Mouse (Mus musculus) MEL (cell line): ENCODE measurements around the gene Samd5. TPM values are rescaled to one million over a fixed set of nuclear protein-coding genes. Genes with fewer than 3 reads are reported as not detected.

ENCODE experiments used
- DNase-seq: peaks from one replicate; pipeline ENCODE4 v3.0.0; 2011; ENCODE audit warnings: low read depth, low spot score
- H3K27ac ChIP-seq: 2 replicates; pipeline ENCODE4 v1.5.1; 2012; ENCODE audit warnings: low read depth, mild to moderate bottlenecking, control low read depth, low read length, moderate library complexity; ENCODE audit not compliant: control insufficient read depth
- H3K27me3 ChIP-seq, 2 experiments: fragments of 150-350 bp in 1 of 2; sonication (generic) in 1 of 2; 2 replicates each; pipeline ENCODE4 v1.6.1; 2012; ENCODE audit warnings: low read length in 2 of 2, mild to moderate bottlenecking in 2 of 2, improper control_type of control experiment in 1 of 2, moderate library complexity in 1 of 2; ENCODE audit not compliant: insufficient read depth in 2 of 2, control insufficient read depth in 1 of 2
- H3K36me3 ChIP-seq, 2 experiments: 2 replicates each; pipeline ENCODE4 v1.6.1; 2012 to 2014; ENCODE audit warnings: low read length in 2 of 2, improper control_type of control experiment in 1 of 2, inconsistent platforms in 1 of 2, mild to moderate bottlenecking in 1 of 2; ENCODE audit not compliant: insufficient read depth in 2 of 2, control insufficient read depth in 1 of 2
- H3K4me1 ChIP-seq, 2 experiments: fragments of 150-350 bp in 1 of 2; sonication (generic) in 1 of 2; 2 replicates each; pipeline ENCODE4 v1.6.1; 2012; ENCODE audit warnings: low read length in 2 of 2, improper control_type of control experiment in 1 of 2, mild to moderate bottlenecking in 1 of 2; ENCODE audit not compliant: insufficient read depth in 2 of 2, control insufficient read depth in 1 of 2
- H3K4me3 ChIP-seq, 2 experiments: fragments of 150-350 bp in 1 of 2; sonication (generic) in 1 of 2; 2 replicates each; pipeline ENCODE4 v1.5.1; 2012; ENCODE audit warnings: low read depth in 2 of 2, low read length in 2 of 2, mild to moderate bottlenecking in 2 of 2, moderate library complexity in 2 of 2, control low read depth in 1 of 2, improper control_type of control experiment in 1 of 2; ENCODE audit not compliant: control insufficient read depth in 1 of 2, insufficient read depth in 1 of 2
- H3K79me2 ChIP-seq: 2 replicates; pipeline ENCODE4 v1.6.1; 2012; ENCODE audit warnings: mild to moderate bottlenecking, low read length, moderate library complexity; ENCODE audit not compliant: control insufficient read depth, poor library complexity, insufficient read depth
- H3K9ac ChIP-seq: 2 replicates; pipeline ENCODE4 v1.6.1; 2012; ENCODE audit warnings: low read depth, mild to moderate bottlenecking, control low read depth, low read length, moderate library complexity; ENCODE audit not compliant: control insufficient read depth, poor library complexity, severe bottlenecking
- H3K9me3 ChIP-seq: fragments of 150-350 bp; sonication (generic); replicated peaks from 2 replicates; pipeline ENCODE4 v1.6.1; 2012; ENCODE audit warnings: mild to moderate bottlenecking, low read length, improper control_type of control experiment, moderate library complexity; ENCODE audit not compliant: insufficient read depth
- CHD1 ChIP-seq: IDR thresholded peaks from 2 replicates; pipeline ENCODE4 v1.6.1; 2012; ENCODE audit warnings: low read depth, mild to moderate bottlenecking, inconsistent platforms, low read length, improper control_type of control experiment
- E2F4 ChIP-seq: IDR thresholded peaks from 2 replicates; pipeline ENCODE4 v1.6.1; 2011; ENCODE audit warnings: low read depth, low read length, improper control_type of control experiment, borderline replicate concordance
- ELF1 ChIP-seq: IDR thresholded peaks from 2 replicates; pipeline ENCODE4 v1.6.1; 2014; ENCODE audit warnings: low read depth, mild to moderate bottlenecking, inconsistent platforms, low read length, improper control_type of control experiment, moderate library complexity
- GABPA ChIP-seq: IDR thresholded peaks from 2 replicates; pipeline ENCODE4 v1.6.1; 2012; ENCODE audit warnings: low read depth, mild to moderate bottlenecking, inconsistent platforms, low read length, improper control_type of control experiment, moderate library complexity
- HCFC1 ChIP-seq: IDR thresholded peaks from 2 replicates; pipeline ENCODE4 v1.6.1; 2012; ENCODE audit warnings: low read depth, mild to moderate bottlenecking, inconsistent platforms, low read length, improper control_type of control experiment, moderate library complexity
- KAT2A ChIP-seq: conservative IDR thresholded peaks from 2 replicates; pipeline ENCODE4 v1.6.1; 2012; ENCODE audit warnings: low read depth, low read length, improper control_type of control experiment, inconsistent platforms
- MAZ ChIP-seq: IDR thresholded peaks from 2 replicates; pipeline ENCODE4 v1.6.1; 2012; ENCODE audit warnings: low read depth, mild to moderate bottlenecking, inconsistent platforms, low read length, improper control_type of control experiment
- MXI1 ChIP-seq: IDR thresholded peaks from 2 replicates; pipeline ENCODE4 v1.6.1; 2011; ENCODE audit warnings: mild to moderate bottlenecking, low read depth, low read length, improper control_type of control experiment
- NELFE ChIP-seq: IDR thresholded peaks from 2 replicates; pipeline ENCODE4 v1.6.1; 2011; ENCODE audit warnings: low read depth, low read length, improper control_type of control experiment
- NRF1 ChIP-seq: IDR thresholded peaks from 2 replicates; pipeline ENCODE4 v1.6.1; 2014; ENCODE audit warnings: low read depth, mild to moderate bottlenecking, inconsistent platforms, low read length, improper control_type of control experiment, moderate library complexity; ENCODE audit not compliant: poor library complexity, insufficient read depth, severe bottlenecking
- POLR2A ChIP-seq, 2 experiments: IDR thresholded peaks; 2 replicates each; pipeline ENCODE4 v1.6.1; 2011 to 2012; ENCODE audit warnings: low read length in 2 of 2, mild to moderate bottlenecking in 2 of 2, control low read depth in 1 of 2, improper control_type of control experiment in 1 of 2, low read depth in 1 of 2, moderate library complexity in 1 of 2; ENCODE audit not compliant: control insufficient read depth in 1 of 2, insufficient read depth in 1 of 2, poor library complexity in 1 of 2
- POLR2AphosphoS2 ChIP-seq: IDR thresholded peaks from 2 replicates; pipeline ENCODE4 v1.6.1; 2011; ENCODE audit warnings: low read length, improper control_type of control experiment
- RCOR1 ChIP-seq: IDR thresholded peaks from 2 replicates; pipeline ENCODE4 v1.6.1; 2012; ENCODE audit warnings: low read depth, mild to moderate bottlenecking, inconsistent platforms, low read length, improper control_type of control experiment
- SMC3 ChIP-seq: IDR thresholded peaks from 2 replicates; pipeline ENCODE4 v1.6.1; 2011; ENCODE audit warnings: low read depth, low read length, improper control_type of control experiment
- TAL1 ChIP-seq: IDR thresholded peaks from 2 replicates; pipeline ENCODE4 v1.6.1; 2012; ENCODE audit warnings: mild to moderate bottlenecking, inconsistent platforms, low read length, moderate library complexity, mixed read lengths
- TBP ChIP-seq: IDR thresholded peaks from 2 replicates; pipeline ENCODE4 v1.8.0; 2011; ENCODE audit warnings: low read depth, low read length, improper control_type of control experiment
- UBTF ChIP-seq: IDR thresholded peaks from 2 replicates; pipeline ENCODE4 v1.6.1; 2012; ENCODE audit warnings: low read depth, mild to moderate bottlenecking, inconsistent platforms, low read length, improper control_type of control experiment, moderate library complexity, borderline replicate concordance; ENCODE audit not compliant: insufficient read depth
- ZNF384 ChIP-seq: IDR thresholded peaks from 2 replicates; pipeline ENCODE4 v1.6.1; 2012; ENCODE audit warnings: low read depth, mild to moderate bottlenecking, inconsistent platforms, low read length, improper control_type of control experiment
- polyA plus RNA-seq, 2 experiments: library from polyadenylated mRNA; stranded (reverse) in 1 of 2; unstranded in 1 of 2; fragments of >175 nt in 1 of 2; fragments of >200 nt in 1 of 2; gene quantifications; 2 replicates each; pipeline versions ENCODE4 v1.2.1 to v1.2.4; 2012; ENCODE audit warnings: low replicate concordance in 2 of 2, low read depth in 1 of 2; ENCODE audit not compliant: insufficient read length in 2 of 2, insufficient read depth in 1 of 2, missing spikeins in 1 of 2
- total RNA-seq: library from RNA; depleted of rRNA; stranded (reverse); fragments of 300-350 nt; gene quantifications from 2 replicates; pipeline ENCODE4 v1.2.3, GENCODE M21; 2012

Gene Samd5
- total and polyA plus RNA-seq, 3 experiments: 0.01 TPM; not detected in 2

DNA sequence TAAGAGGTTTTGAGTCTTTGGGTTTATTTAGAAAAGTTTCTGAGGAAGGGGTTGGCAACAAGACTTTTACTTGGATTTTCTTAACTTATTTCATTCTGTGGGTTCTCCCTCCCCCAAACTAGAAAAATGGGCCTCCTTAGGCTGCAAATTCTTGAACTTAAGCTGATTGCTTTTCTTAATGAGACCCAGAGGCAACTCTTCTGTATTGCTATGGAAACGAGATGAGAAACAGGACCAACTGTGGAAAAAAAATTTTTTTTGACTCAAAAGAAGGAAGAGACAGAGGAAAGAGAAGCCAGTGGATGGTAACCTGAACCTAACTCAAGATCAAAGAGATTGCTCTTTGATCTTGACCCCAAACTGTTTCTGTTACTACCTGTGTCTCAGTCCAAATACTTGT lies 29.9 kb upstream of the Samd5 start:
- Histone ChIP-seq H3K4me3 (no peak overlapping the region), H3K9me3 (no peaks in the 10 kb centered on the region), H3K27ac (no peak overlapping the region), H3K4me1 (no peaks in the 10 kb centered on the region), H3K27me3 (no peaks in the 10 kb centered on the region), H3K36me3 (no peaks in the 10 kb centered on the region), H3K79me2 (no peaks in the 10 kb centered on the region), H3K9ac (no peak overlapping the region)
- TF ChIP-seq NELFE: no peak
- TF ChIP-seq RCOR1: no peak
- TF ChIP-seq GABPA: no peak
- no peak for TF ChIP-seq TBP
- TF ChIP-seq HCFC1: no peak
- no peak for TF ChIP-seq POLR2AphosphoS2
- TF ChIP-seq ZNF384: no peak
- no peak for DNase-seq

DNA sequence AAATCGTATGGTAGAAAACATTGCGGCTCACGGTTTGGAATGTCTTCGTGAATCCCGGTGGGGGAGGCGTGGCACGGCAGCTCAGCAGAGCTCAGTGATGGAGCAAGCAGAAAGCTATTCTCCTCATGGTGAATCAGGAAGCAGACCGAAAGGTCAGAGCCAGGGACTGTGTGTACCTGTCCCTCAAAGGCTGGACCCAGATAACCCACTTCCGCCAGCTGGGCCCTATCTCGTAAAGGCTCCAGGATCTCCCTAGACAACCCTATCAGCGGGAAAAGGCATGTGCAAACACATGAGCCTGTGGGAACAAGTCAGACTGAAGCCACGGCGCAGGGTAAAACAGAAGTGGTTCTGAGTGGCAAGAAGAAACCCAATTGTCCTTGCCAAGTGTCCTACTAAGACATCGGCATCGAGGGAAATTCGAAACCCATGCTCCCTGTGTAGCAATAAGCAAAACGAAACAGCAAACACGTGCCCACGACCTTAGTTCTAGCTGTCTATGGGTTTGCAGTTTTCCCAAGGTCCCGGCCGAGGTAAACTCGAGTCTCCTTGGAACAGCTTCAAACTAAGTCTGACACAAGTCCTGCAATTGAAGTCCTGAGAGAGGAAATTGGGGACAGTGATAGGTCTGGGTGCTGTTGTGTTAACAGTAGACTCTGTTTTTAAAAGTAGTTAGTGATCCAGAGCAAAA lies 24.2 kb upstream of the Samd5 start:
- no peak overlapping the region for H3K27ac ChIP-seq
- no peaks in the 10 kb centered on the region for H3K27me3 ChIP-seq
- no peak for TF ChIP-seq UBTF
- no peak for TF ChIP-seq SMC3
- no peak for TF ChIP-seq MAZ
- no peak for TF ChIP-seq MXI1
- no peak for TF ChIP-seq TAL1
- no peak for TF ChIP-seq HCFC1
- no peak for TF ChIP-seq RCOR1
- TF ChIP-seq POLR2A (IDR thresholded peaks at IDR 0.05; ENCODE audit: control insufficient read depth in 1 of 2, insufficient read depth in 1 of 2, low read depth in 1 of 2, low read length in 2 of 2, poor library complexity in 1 of 2): no peak
- no peak for TF ChIP-seq KAT2A
- TF ChIP-seq ELF1: no peak
- no peak for TF ChIP-seq CHD1
- TF ChIP-seq E2F4: no peak
- TF ChIP-seq NRF1: no peak

More for the DNA sequence above, 24.2 kb upstream of the Samd5 start:
- Histone ChIP-seq H3K4me3 (no peak overlapping the region), H3K9ac (no peak overlapping the region), H3K79me2 (no peaks in the 10 kb centered on the region), H3K9me3 (no peaks in the 10 kb centered on the region), H3K36me3 (no peaks in the 10 kb centered on the region), H3K4me1 (no peaks in the 10 kb centered on the region)
- DNase-seq: no peak
